Mouse (Mus musculus): ENCODE measurements around the gene Prim2. TPM values are rescaled to one million over a fixed set of nuclear protein-coding genes. Genes with fewer than 3 reads are reported as not detected.
A peak's percentile ranks its signal among the peaks of the same experiment; 100 is the strongest.

Gene Prim2
- total and polyA plus RNA-seq, 2 experiments from 2014 or later: 18.6 to 19.0 TPM

GRCm38 (mm10) chr1:33673158-33673960 is 3.8 kb upstream of the Prim2 start:
- Histone ChIP-seq H3K9me3 (ENCODE audit: low read length) (no peaks in the 10 kb centered on the region), H3K4me1 (ENCODE audit: insufficient read depth, low read length) (no peaks in the 10 kb centered on the region), H3K9ac (replicated peaks; ENCODE audit: low read length) (no peak overlapping the region), H3K36me3 (ENCODE audit: insufficient read depth, low read length) (no peaks in the 10 kb centered on the region), H3K4me3 (ENCODE audit: low read length) (no peak overlapping the region), H3K27ac (no peak overlapping the region), H3K27me3 (ENCODE audit: insufficient read depth, low read length) (no peaks in the 10 kb centered on the region), H3K4me2 (ENCODE audit: low read depth, low read length) (no peak overlapping the region)
- 79% methylated on average over 17 of the region's 17 CpGs for WGBS
- TF ChIP-seq CTCF (IDR thresholded peaks at IDR 0.05; ENCODE audit: low read depth): no peak
- DNase-seq (ENCODE audit: low spot score) (no peak), ATAC-seq (no peak)

GRCm38 (mm10) chr1:33672514-33672913 is 2.9 kb upstream of the Prim2 start:
- no peaks in the 10 kb centered on the region for H3K27me3 ChIP-seq (ENCODE audit: insufficient read depth, low read length)
- no peaks in the 10 kb centered on the region for H3K9me3 ChIP-seq (ENCODE audit: low read length)
- H3K36me3 ChIP-seq (ENCODE audit: insufficient read depth, low read length): no peaks in the 10 kb centered on the region
- peak; percentile 79 for DNase-seq (ENCODE audit: low spot score)
- H3K9ac ChIP-seq (replicated peaks; ENCODE audit: low read length): no peak overlapping the region
- peak; percentile 73 for TF ChIP-seq CTCF (IDR thresholded peaks at IDR 0.05; ENCODE audit: low read depth)
- WGBS: 29% methylated on average over 3 of the region's 3 CpGs
- H3K4me3 ChIP-seq (ENCODE audit: low read length): no peak overlapping the region
- H3K4me1 ChIP-seq (ENCODE audit: insufficient read depth, low read length): no peaks in the 10 kb centered on the region
- no peak for ATAC-seq
- no peak overlapping the region for H3K27ac ChIP-seq
- no peak overlapping the region for H3K4me2 ChIP-seq (ENCODE audit: low read depth, low read length)

GRCm38 (mm10) chr1:33672083-33672482 is 2.5 kb upstream of the Prim2 start:
- H3K9me3 ChIP-seq (ENCODE audit: low read length): no peaks in the 10 kb centered on the region
- no peak for TF ChIP-seq CTCF (IDR thresholded peaks at IDR 0.05; ENCODE audit: low read depth)

GRCm38 (mm10) chr1:33671441-33671840 is 1.8 kb upstream of the Prim2 start:
- Histone ChIP-seq H3K4me1 (ENCODE audit: insufficient read depth, low read length) (no peaks in the 10 kb centered on the region), H3K4me3 (ENCODE audit: low read length) (no peak overlapping the region), H3K4me2 (ENCODE audit: low read depth, low read length) (no peak overlapping the region), H3K27me3 (ENCODE audit: insufficient read depth, low read length) (no peaks in the 10 kb centered on the region), H3K9me3 (ENCODE audit: low read length) (no peaks in the 10 kb centered on the region), H3K27ac (no peak overlapping the region), H3K36me3 (ENCODE audit: insufficient read depth, low read length) (no peaks in the 10 kb centered on the region), H3K9ac (replicated peaks; ENCODE audit: low read length) (no peak overlapping the region)
- DNase-seq (ENCODE audit: low spot score): no peak
- TF ChIP-seq CTCF (IDR thresholded peaks at IDR 0.05; ENCODE audit: low read depth): no peak
- ATAC-seq: no peak
- WGBS: 66% methylated on average over 5 of the region's 5 CpGs

More at GRCm38 (mm10) chr1:33672083-33672482, 2.5 kb upstream of the Prim2 start:
- Histone ChIP-seq H3K27me3 (ENCODE audit: insufficient read depth, low read length) (no peaks in the 10 kb centered on the region), H3K36me3 (ENCODE audit: insufficient read depth, low read length) (no peaks in the 10 kb centered on the region), H3K9ac (replicated peaks; ENCODE audit: low read length) (no peak overlapping the region), H3K4me2 (ENCODE audit: low read depth, low read length) (no peak overlapping the region), H3K4me1 (ENCODE audit: insufficient read depth, low read length) (no peaks in the 10 kb centered on the region), H3K4me3 (ENCODE audit: low read length) (no peak overlapping the region), H3K27ac (no peak overlapping the region)
- ATAC-seq (no peak), DNase-seq (ENCODE audit: low spot score) (no peak)
- WGBS: 65% methylated on average over 3 of the region's 3 CpGs

- 0% methylated on average over 37 of the region's 37 CpGs for WGBS
- DNase-seq (ENCODE audit: low spot score) (peak; percentile 88), ATAC-seq (peak; percentile 71)
- Histone ChIP-seq H3K9me3 (ENCODE audit: low read length) (no peaks in the 10 kb centered on the region), H3K27me3 (ENCODE audit: insufficient read depth, low read length) (no peaks in the 10 kb centered on the region), H3K4me1 (ENCODE audit: insufficient read depth, low read length) (no peaks in the 10 kb centered on the region), H3K4me2 (ENCODE audit: low read depth, low read length) (peak overlapping the region; percentile 92), H3K27ac (peak overlapping the region; percentile 90), H3K9ac (replicated peaks; ENCODE audit: low read length) (peak overlapping the region; percentile 75), H3K36me3 (ENCODE audit: insufficient read depth, low read length) (no peaks in the 10 kb centered on the region), H3K4me3 (ENCODE audit: low read length) (peak overlapping the region; percentile 73)
- peak; percentile 39 for TF ChIP-seq CTCF (IDR thresholded peaks at IDR 0.05; ENCODE audit: low read depth)
Observed at GRCm38 (mm10) chr1:33670164-33670616, 595 bp upstream of the Prim2 start.

GRCm38 (mm10) chr1:33663605-33664117 is 5.9 kb downstream of the Prim2 start:
- no peak for DNase-seq (ENCODE audit: low spot score)
- Histone ChIP-seq H3K9me3 (ENCODE audit: low read length) (no peaks in the 10 kb centered on the region), H3K36me3 (ENCODE audit: insufficient read depth, low read length) (peaks cover 20% of the 10 kb centered on the region; the same call in 1 of the 2 replicates), H3K27me3 (ENCODE audit: insufficient read depth, low read length) (no peaks in the 10 kb centered on the region), H3K9ac (replicated peaks; ENCODE audit: low read length) (no peak overlapping the region), H3K4me3 (ENCODE audit: low read length) (no peak overlapping the region), H3K4me1 (ENCODE audit: insufficient read depth, low read length) (no peaks in the 10 kb centered on the region), H3K27ac (no peak overlapping the region), H3K4me2 (ENCODE audit: low read depth, low read length) (no peak overlapping the region)
- no peak for TF ChIP-seq CTCF (IDR thresholded peaks at IDR 0.05; ENCODE audit: low read depth)
- no peak for ATAC-seq
- WGBS: 88% methylated on average over 19 of the region's 19 CpGs

- Histone ChIP-seq H3K4me2 (ENCODE audit: low read depth, low read length) (no peak overlapping the region), H3K4me3 (ENCODE audit: low read length) (no peak overlapping the region), H3K27me3 (ENCODE audit: insufficient read depth, low read length) (no peaks in the 10 kb centered on the region), H3K36me3 (ENCODE audit: insufficient read depth, low read length) (peaks cover 20% of the 10 kb centered on the region; the same call in 1 of the 2 replicates), H3K4me1 (ENCODE audit: insufficient read depth, low read length) (no peaks in the 10 kb centered on the region), H3K9me3 (ENCODE audit: low read length) (no peaks in the 10 kb centered on the region), H3K27ac (no peak overlapping the region), H3K9ac (replicated peaks; ENCODE audit: low read length) (no peak overlapping the region)
- ATAC-seq: no peak
- peak; percentile 61 for DNase-seq (ENCODE audit: low spot score)
- peak; percentile 64 for TF ChIP-seq CTCF (IDR thresholded peaks at IDR 0.05; ENCODE audit: low read depth)
Observed at GRCm38 (mm10) chr1:33663163-33663562, 6.4 kb downstream of the Prim2 start.
